Mouse (Mus musculus): ENCODE measurements around the gene Akr1c18.

- TF ChIP-seq CTCF (IDR thresholded peaks at IDR 0.05; ENCODE audit: extremely low read depth, insufficient read length, insufficient replicate concordance, low read depth, low read length) (no peak), POLR2A (IDR thresholded peaks at IDR 0.05; ENCODE audit: low read depth, low read length) (no peak)
Observed at GRCm38 (mm10) chr13:4150518-4150917, at the start of gene Akr1c18.
